Mouse (Mus musculus) 3134 (cell line): Measurements from ENCODE around the gene Dpt.
"Not testable (repeated sequence)": the region's sequence is repeated elsewhere in the genome, so short reads cannot be mapped to it uniquely, and the experiment has no call there.

Source experiments
- DNase-seq: peaks from one replicate; pipeline ENCODE4 v3.0.0-alpha.2; 2011; ENCODE audit warnings: low spot score; ENCODE audit not compliant: insufficient read length; ENCODE audit errors: extremely low read depth

The Dpt gene

DNA sequence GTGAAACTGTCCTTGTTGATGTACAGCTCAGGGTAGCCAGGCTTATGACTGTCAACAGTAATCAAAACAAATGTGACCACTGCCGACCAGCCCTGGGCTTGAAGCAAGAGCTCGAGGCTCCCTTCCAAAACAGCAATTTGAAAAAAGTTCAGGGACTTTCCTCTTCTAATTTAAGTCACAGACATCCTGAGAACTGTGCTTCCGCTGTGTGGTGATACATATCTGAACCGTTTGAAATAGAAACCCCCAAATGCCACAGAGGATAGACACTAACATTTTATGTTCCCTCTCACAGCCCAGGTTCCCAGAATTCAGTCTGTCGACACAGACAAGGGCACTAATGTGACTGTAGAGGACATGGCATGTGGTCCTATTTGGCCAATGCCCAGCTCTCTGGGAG is 18.9 kb downstream of the Dpt start:
- no peak for DNase-seq

- no peak for DNase-seq
Measured at GRCm38 (mm10) chr1:164817331-164817730, 20.9 kb downstream of the Dpt start.

DNA sequence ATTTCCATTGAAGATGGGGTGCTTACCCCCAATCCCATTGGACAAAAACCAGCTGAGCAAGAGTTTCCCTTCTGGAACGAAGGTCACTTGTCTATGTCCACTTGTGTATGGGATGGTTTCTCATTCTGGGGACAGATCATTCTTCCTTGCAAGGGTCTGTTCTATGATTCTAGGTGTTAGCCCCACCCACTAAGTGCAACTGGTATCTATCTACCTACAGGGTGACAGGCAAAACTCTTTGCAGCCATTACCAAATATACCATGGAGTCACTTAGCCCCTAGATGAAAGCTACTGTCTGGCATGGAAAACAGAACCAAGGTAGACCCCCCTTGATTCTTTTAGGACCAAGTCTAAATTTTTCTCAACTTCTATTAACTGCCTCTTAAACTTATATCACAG is 24.9 kb downstream of the Dpt start:
- no peak for DNase-seq

- no peak for DNase-seq
Measured at GRCm38 (mm10) chr1:164821821-164822220, 25.4 kb downstream of the Dpt start.

DNA sequence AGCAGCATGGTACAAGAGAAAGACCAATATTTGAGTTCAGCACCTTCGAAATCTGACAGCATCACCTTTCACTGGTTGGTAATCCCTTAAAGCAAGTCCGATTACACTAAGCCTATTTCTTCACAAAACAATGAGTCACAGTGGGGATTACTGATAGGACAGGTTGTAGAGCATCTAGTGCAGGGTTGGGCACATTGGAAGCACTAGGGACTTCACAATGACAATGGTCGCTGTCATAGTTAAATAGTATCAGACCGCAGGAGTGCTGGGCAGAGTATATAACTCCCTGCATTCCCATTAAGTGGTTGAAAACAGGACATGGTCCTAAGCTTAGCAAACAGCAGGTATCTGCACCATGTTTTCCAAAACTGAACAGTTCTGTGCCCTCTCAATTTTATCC is 25.8 kb downstream of the Dpt start:
- DNase-seq, result no peak

GRCm38 (mm10) chr1:164824896-164825295 is 28.5 kb downstream of the Dpt start:
- no peak for DNase-seq

DNA sequence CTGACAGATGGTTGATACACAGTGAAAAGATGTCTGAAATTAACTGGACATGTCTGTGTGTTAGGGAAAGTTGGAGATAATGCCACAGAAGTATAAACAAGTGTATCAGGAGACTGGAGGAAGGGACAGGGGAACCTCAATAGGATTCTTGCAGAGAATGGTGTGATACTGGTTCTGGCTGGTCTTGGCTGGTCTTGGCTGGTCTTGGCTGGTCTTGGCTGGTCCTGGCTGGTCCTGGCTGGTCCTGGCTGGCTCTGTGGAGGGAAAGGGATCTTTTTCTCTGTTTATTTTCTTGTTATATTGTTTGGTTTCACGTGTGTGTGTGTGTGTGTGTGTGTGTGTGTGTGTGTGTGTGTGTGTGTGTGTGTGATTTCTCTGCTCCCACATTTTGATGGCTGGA is 33.4 kb downstream of the Dpt start:
- no peak for DNase-seq

- no peak for DNase-seq
Measured at GRCm38 (mm10) chr1:164832459-164832858, 36.0 kb downstream of the Dpt start.

- DNase-seq, result no peak
Measured at GRCm38 (mm10) chr1:164848616-164849265, 52.3 kb downstream of the Dpt start.

- not testable (repeated sequence) for DNase-seq
Measured at GRCm38 (mm10) chr1:164855700-164856099, 59.3 kb downstream of the Dpt start.

DNA sequence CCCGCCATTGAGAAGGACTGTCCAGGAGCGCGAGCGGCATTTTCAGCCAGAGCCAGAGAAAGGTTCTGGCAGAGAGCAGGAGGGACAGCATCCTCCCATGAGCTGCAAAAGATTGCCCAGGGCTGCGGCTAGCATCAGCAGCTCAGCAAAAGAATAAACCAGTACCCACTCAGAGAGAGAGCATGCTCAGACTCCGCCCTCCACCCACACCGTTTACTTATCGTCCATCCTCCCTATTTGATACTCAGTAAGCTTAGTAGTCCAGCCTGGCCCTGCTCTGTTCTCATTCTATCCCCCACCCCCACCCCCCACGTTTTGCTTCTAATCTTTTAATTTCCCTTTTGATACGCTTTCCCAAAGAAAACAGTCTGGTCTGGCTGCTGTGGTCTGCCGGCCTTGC is 63.5 kb downstream of the Dpt start:
- DNase-seq, result no peak

DNA sequence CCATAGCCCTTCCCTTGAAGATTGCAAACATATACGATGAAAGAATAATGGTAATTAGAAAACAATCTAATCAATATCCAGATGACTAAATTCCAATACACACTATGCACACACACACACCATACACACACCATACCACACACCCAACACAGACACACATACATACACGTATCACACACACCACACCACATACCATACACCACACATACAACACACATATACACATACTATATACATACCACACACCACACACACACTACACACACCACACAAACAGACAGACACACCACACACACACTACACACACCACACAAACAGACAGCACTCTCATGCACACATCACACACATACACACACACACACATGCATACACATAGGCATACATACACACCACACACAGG is 64.3 kb downstream of the Dpt start:
- no peak for DNase-seq

- no peak for DNase-seq
Measured at GRCm38 (mm10) chr1:164861501-164861900, 65.1 kb downstream of the Dpt start.

DNA sequence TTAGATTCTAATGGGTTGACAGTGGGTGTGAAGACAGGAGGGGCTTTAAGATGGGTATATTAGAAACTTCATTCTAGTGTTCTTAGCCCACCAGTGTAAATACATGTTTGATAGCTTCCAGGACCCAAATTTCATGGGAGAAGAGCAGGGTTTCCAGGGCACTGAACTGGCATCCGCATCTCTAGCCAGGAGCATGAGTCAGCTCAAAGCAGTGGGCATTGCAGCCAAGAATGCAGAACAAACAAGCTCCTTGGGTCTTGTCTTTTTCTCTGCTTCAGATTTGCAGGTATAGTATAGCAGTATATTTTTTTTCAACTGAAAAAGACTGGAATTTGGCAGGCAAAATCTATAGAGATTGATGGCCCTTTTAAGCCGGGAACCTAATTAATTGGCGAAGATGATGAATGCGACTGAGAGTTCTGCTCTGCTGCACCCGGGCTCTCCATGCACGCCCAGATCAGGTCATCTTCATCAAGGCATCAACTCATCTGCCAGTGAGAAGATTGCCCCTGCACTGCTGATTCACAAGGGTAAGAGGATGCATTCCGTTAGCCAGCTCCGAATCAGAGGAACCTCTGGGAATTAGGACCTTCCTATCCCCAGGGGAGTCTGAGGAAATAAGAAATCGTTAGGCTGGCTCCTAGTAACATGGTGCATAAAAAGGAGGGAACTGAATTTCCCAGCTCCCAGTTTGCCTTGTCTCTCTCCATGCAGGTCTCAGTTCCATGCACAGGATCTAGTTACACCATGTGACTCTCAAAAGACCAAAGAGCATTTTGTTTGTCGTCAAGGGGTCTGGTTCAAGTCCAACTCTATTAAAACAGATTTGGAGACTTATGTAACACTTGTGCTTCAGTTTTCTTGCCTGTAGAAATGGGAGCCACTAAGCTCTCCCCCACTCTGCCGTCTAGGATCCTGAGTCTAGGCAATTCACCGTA is 66.8 kb downstream of the Dpt start:
- no peak for DNase-seq

DNA sequence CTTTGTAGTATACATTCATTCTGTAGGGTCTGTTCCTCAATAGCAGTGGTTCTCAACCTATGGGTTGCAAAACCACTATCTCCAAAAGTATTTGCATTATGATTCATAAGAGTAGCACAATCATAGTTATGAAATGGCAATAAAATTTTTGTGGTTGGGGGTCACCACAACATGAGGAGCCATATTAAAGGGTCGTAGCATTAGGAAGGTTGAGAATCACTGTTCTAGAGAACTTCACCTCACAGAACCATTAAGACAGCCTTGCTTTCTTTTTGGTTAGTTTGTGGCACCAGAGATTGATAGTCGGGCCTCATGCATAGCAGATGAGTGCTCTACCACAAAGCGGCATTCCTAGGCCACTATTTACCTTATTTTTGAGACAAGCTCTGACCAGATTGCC is 68.2 kb downstream of the Dpt start:
- DNase-seq, result no peak

GRCm38 (mm10) chr1:164870694-164871093 is 74.2 kb downstream of the Dpt start:
- no peak for DNase-seq
